Comparison of ENCODE assay signal across 34 mouse cellular contexts in genomic region chr14:124278384-124278944, GRCm38 (mm10).
"Had no signal": no experiment of that assay in that cellular context is flagged by ENCODE, and none has a peak within 500 bp of the region (broad histone marks: within the 10 kb centered on the region; RNA-seq: fewer than 3 reads in every experiment).

No protein-coding gene starts in this region.

- H3K9me3 ChIP-seq: heart, embryonic 12.5 days; heart, embryonic 13.5 days; heart, embryonic 15.5 days; hindbrain, embryonic 10.5 days; hindbrain, embryonic 12.5 days; hindbrain, embryonic 13.5 days; hindbrain, embryonic 15.5 days; intestine, embryonic 15.5 days; kidney, embryonic 15.5 days had no signal

- H3K27me3 ChIP-seq: heart, embryonic 12.5 days; heart, embryonic 13.5 days; heart, embryonic 15.5 days; hindbrain, embryonic 12.5 days; hindbrain, embryonic 13.5 days; hindbrain, embryonic 15.5 days; intestine, embryonic 15.5 days; kidney, embryonic 15.5 days had no signal

- H3K4me2 ChIP-seq: heart, embryonic 11.5 days; heart, embryonic 12.5 days; heart, embryonic 13.5 days; heart, embryonic 15.5 days; hindbrain, embryonic 12.5 days; hindbrain, embryonic 13.5 days; hindbrain, embryonic 14.5 days; hindbrain, embryonic 15.5 days; intestine, embryonic 15.5 days; kidney, embryonic 15.5 days had no signal

- H3K4me1 ChIP-seq: heart, embryonic 12.5 days; heart, embryonic 13.5 days; heart, embryonic 15.5 days; hindbrain, embryonic 10.5 days; hindbrain, embryonic 12.5 days; hindbrain, embryonic 13.5 days; hindbrain, embryonic 15.5 days; intestine, embryonic 15.5 days; kidney, embryonic 15.5 days had no signal

- H3K36me3 ChIP-seq: heart, embryonic 12.5 days; heart, embryonic 13.5 days; heart, embryonic 15.5 days; hindbrain, embryonic 10.5 days; hindbrain, embryonic 12.5 days; hindbrain, embryonic 13.5 days; hindbrain, embryonic 15.5 days; intestine, embryonic 15.5 days; kidney, embryonic 15.5 days had no signal

- H3K9ac ChIP-seq: heart, embryonic 12.5 days; heart, embryonic 13.5 days; heart, embryonic 15.5 days; hindbrain, embryonic 12.5 days; hindbrain, embryonic 13.5 days; hindbrain, embryonic 14.5 days; hindbrain, embryonic 15.5 days; intestine, embryonic 15.5 days; kidney, embryonic 15.5 days had no signal

- H3K27ac ChIP-seq: heart, embryonic 13.5 days; heart, embryonic 15.5 days; hindbrain, embryonic 10.5 days; hindbrain, embryonic 12.5 days; hindbrain, embryonic 13.5 days; hindbrain, embryonic 14.5 days; hindbrain, embryonic 15.5 days; hindbrain, postnatal 0 days; intestine, embryonic 15.5 days; kidney, embryonic 15.5 days; kidney, postnatal 0 days had no signal

- H3K4me3 ChIP-seq: heart, embryonic 12.5 days; heart, embryonic 13.5 days; heart, embryonic 15.5 days; hindbrain, embryonic 10.5 days; hindbrain, embryonic 12.5 days; hindbrain, embryonic 13.5 days; hindbrain, embryonic 15.5 days; intestine, embryonic 15.5 days; kidney, embryonic 15.5 days; layer of hippocampus, adult 2 months had no signal

- DNase-seq: heart, postnatal 10 days; heart, postnatal 14 days; heart, postnatal 36 days; heart, postnatal 4 days; kidney, adult 11 months; kidney, adult 18-20 months; kidney, adult 2 months; kidney, adult 8-10 months; kidney, adult 9 months; kidney, postnatal 10 days; kidney, postnatal 14 days; kidney, postnatal 25 days; kidney, postnatal 36 days; kidney, postnatal 4 days; layer of hippocampus, adult 9-11 months; layer of hippocampus, postnatal 36 days had no signal

- ATAC-seq: hindbrain, embryonic 16.5 days; hindbrain, postnatal 0 days; inflammation-experienced regulatory T-cells, adult 6 months; intestine, embryonic 15.5 days; intestine, embryonic 16.5 days; intestine, postnatal 0 days had no signal
